Mouse (Mus musculus): ENCODE measurements around the gene Dnm1.
A peak's percentile ranks its signal among the peaks of the same experiment; 100 is the strongest.
"Not testable (repeated sequence)": the region's sequence is repeated elsewhere in the genome, so short reads cannot be mapped to it uniquely, and the experiment has no call there.

Dnm1 gene

GRCm38 (mm10) chr2:32353007-32353542 is at the start of gene Dnm1:
Dnm1 (minus strand) TSS chr2:32353338.
- DNase-seq = peak; percentile 92

GRCm38 (mm10) chr2:32396695-32397094 is 43.6 kb upstream of the Dnm1 start:
- DNase-seq = no peak

- peak; percentile 92 for DNase-seq
Measured at GRCm38 (mm10) chr2:32395946-32396621, 42.9 kb upstream of the Dnm1 start.

GRCm38 (mm10) chr2:32395484-32395945 is 42.4 kb upstream of the Dnm1 start, which contains the start of gene Ptges2:
Ptges2 (plus strand) TSS chr2:32395896.
- DNase-seq = peak; percentile 98

GRCm38 (mm10) chr2:32394973-32395372 is 41.8 kb upstream of the Dnm1 start:
- DNase-seq = no peak

GRCm38 (mm10) chr2:32392063-32392462 is 38.9 kb upstream of the Dnm1 start:
- peak; percentile 78 for DNase-seq

GRCm38 (mm10) chr2:32390871-32391270 is 37.7 kb upstream of the Dnm1 start:
- DNase-seq = peak; percentile 25

GRCm38 (mm10) chr2:32389157-32389556 is 36.0 kb upstream of the Dnm1 start:
- DNase-seq = no peak

GRCm38 (mm10) chr2:32387706-32388490 is 34.8 kb upstream of the Dnm1 start, which contains the start of gene Lcn2:
Lcn2 (minus strand) TSS chr2:32388252.
- DNase-seq = no peak

GRCm38 (mm10) chr2:32382689-32383088 is 29.6 kb upstream of the Dnm1 start:
- DNase-seq = no peak

GRCm38 (mm10) chr2:32381775-32382223 is 28.7 kb upstream of the Dnm1 start, which contains the start of gene 1110008P14Rik:
1110008P14Rik (minus strand) TSS chr2:32381938.
- DNase-seq = peak; percentile 96

- no peak for DNase-seq
Measured at GRCm38 (mm10) chr2:32381141-32381774, 28.1 kb upstream of the Dnm1 start.

GRCm38 (mm10) chr2:32380001-32380500 is 26.9 kb upstream of the Dnm1 start:
- no peak for DNase-seq

- no peak for DNase-seq
Measured at GRCm38 (mm10) chr2:32376963-32377362, 23.8 kb upstream of the Dnm1 start.

GRCm38 (mm10) chr2:32375317-32375940 is 22.3 kb upstream of the Dnm1 start:
- DNase-seq = no peak

GRCm38 (mm10) chr2:32374191-32374590 is 21.1 kb upstream of the Dnm1 start:
- no peak for DNase-seq

- no peak for DNase-seq
Measured at GRCm38 (mm10) chr2:32367315-32367714, 14.2 kb upstream of the Dnm1 start.

GRCm38 (mm10) chr2:32364121-32364520 is 11.0 kb upstream of the Dnm1 start:
- no peak for DNase-seq

GRCm38 (mm10) chr2:32363376-32364106 is 10.4 kb upstream of the Dnm1 start:
- DNase-seq = no peak

GRCm38 (mm10) chr2:32362817-32363340 is 9.7 kb upstream of the Dnm1 start:
- DNase-seq = peak; percentile 94

- DNase-seq = not testable (repeated sequence)
Measured at GRCm38 (mm10) chr2:32362274-32362673, 9.1 kb upstream of the Dnm1 start.

Data from kidney, adult 18-20 months (tissue).